Mouse (Mus musculus) kidney, embryonic 15.5 days (tissue): ENCODE measurements at regions not wholly inside any gene's neighbourhood (a gene's known extent, or its start where the extent isn't known, plus 50 kb on each side); places are given as distances from the start of the nearest gene placed in this dataset.

ENCODE experiments used
- ATAC-seq: fragments of 200-750 bp; cut with Nextera tagmentation; replicated peaks from 2 replicates; pipeline ENCODE4 v1.8.0; 2017; ENCODE audit warnings: moderate TSS enrichment; ENCODE audit not compliant: low FRiP score
- H3K27ac ChIP-seq: fragments of 300-500 bp; sonication (generic); 2 replicates; pipeline ENCODE4 v1.5.1; 2015; ENCODE audit warnings: mild to moderate bottlenecking, inconsistent platforms
- H3K27me3 ChIP-seq: fragments of 300-500 bp; sonication (generic); 2 replicates; pipeline ENCODE4 v1.6.1; 2015; ENCODE audit warnings: inconsistent platforms
- H3K36me3 ChIP-seq: fragments of 300-500 bp; sonication (generic); 2 replicates; pipeline ENCODE4 v1.6.1; 2015; ENCODE audit warnings: inconsistent platforms
- H3K4me1 ChIP-seq: fragments of 300-500 bp; sonication (generic); 2 replicates; pipeline ENCODE4 v1.6.1; 2015; ENCODE audit warnings: inconsistent platforms
- H3K4me2 ChIP-seq: fragments of 300-500 bp; sonication (generic); 2 replicates; pipeline ENCODE4 v1.6.1; 2015; ENCODE audit warnings: moderate library complexity, mild to moderate bottlenecking, inconsistent platforms
- H3K4me3 ChIP-seq: fragments of 300-500 bp; sonication (generic); replicated peaks from 2 replicates; pipeline ENCODE4 v1.5.1; 2015; ENCODE audit warnings: mild to moderate bottlenecking, inconsistent platforms
- H3K9ac ChIP-seq: fragments of 300-500 bp; sonication (generic); 2 replicates; pipeline ENCODE4 v1.6.1; 2015; ENCODE audit warnings: mild to moderate bottlenecking, inconsistent platforms
- H3K9me3 ChIP-seq: fragments of 300-500 bp; sonication (generic); replicated peaks from 2 replicates; pipeline ENCODE4 v1.6.1; 2016; ENCODE audit warnings: inconsistent platforms
- WGBS: fragments of 180-500 bp; shearing (Covaris S2); methylation state at CpG from one replicate; pipeline ENCODE4 v1.1.7; 2015; ENCODE audit warnings: mixed read lengths; 5-methylcytosine and 5-hydroxymethylcytosine counted together

DNA sequence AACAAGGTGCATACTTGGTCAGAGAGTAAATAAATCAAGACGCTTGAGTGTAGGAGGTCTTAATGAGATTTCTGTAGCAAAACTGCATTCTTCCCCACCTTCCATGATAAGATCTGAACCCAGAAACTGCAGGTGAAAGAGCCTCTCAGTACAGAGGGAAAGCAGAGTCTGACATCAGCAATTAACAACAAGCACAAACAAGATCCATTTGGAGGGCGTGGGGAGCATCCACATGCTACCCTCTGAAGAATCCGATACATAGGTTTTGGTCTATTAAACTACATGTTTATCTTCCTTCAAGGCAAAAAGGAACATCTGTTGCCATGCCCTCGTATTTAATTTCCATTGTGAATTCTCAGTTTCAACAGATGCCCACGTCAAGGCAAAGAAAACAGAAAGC, 124.2 kb downstream of the S1pr1 start:
- Histone ChIP-seq H3K4me3 (no peak overlapping the region), H3K27me3 (no peaks in the 10 kb centered on the region), H3K4me2 (no peak overlapping the region), H3K9ac (no peak overlapping the region), H3K9me3 (no peaks in the 10 kb centered on the region), H3K36me3 (no peaks in the 10 kb centered on the region), H3K27ac (no peak overlapping the region), H3K4me1 (peaks cover 7% of the 10 kb centered on the region; the same call in 1 of the 2 replicates)
- 44% methylated on average over 5 of the region's 5 CpGs for WGBS
- peak; percentile 75; the same call in 1 of the 2 replicates for ATAC-seq

DNA sequence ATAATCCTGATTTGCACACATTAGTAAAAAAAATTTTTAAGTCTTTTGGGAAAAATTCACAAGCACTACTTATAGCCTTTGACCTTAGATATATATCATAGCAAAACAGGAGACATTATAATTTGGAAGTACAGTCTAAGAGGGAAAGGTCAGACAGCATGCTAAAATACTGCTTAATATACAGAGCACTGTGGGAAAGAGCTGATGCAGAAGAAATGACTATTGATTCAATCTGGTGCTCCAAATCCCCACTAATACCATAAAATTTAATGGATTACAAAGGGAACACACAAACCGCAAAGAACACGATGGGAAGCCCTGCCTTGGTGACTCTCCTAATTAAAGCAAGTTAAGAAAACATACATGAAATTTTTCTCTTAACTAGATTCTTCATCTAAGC, 126.3 kb downstream of the S1pr1 start:
- H3K9me3 ChIP-seq: no peaks in the 10 kb centered on the region
- peak; percentile 65 for ATAC-seq

DNA sequence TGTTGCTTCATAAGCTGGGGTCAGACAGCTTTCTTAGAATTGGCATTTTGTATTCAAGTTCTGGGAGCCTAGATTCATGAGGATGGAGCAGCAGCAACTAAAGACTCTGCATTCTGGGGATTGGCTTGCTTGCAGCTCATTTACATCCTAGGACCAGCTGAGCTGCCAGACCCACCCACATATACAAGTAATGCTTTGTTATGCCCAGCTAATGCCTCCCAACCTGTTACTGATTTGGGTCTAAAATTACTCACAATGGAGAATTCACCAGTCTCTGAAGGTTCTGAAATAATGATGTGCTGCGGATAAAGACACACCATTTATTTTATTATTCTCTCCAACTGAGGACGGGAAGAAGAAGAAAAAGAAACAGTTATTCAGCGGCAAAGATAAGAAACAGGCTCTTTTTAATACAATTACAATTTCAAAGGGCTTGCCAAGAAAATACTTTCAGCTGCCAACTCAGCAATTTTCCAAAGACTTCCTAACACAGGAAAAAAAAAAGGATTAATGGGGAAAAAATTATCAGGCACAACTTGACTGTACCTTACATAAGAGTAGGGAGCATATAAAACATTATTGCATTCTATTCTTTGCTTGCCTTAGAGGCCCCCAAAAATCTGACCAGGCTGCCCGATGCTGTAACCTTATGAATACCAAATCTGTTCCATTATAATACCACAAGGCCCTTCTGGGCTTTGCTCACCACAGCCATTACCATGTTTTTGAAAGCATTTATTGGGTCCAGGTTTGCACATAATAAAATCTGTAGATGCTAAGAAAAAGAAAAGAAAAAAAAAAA, 134.5 kb downstream of the S1pr1 start:
- H3K9ac ChIP-seq: no peak overlapping the region
- H3K4me1 ChIP-seq: no peaks in the 10 kb centered on the region
- no peaks in the 10 kb centered on the region for H3K27me3 ChIP-seq
- WGBS: 60% methylated on average over 4 of the region's 4 CpGs
- H3K27ac ChIP-seq: no peak overlapping the region
- no peak overlapping the region for H3K4me2 ChIP-seq
- H3K36me3 ChIP-seq: no peaks in the 10 kb centered on the region
- H3K4me3 ChIP-seq: no peak overlapping the region
- no peaks in the 10 kb centered on the region for H3K9me3 ChIP-seq
- no peak for ATAC-seq

More for the DNA sequence above, 126.3 kb downstream of the S1pr1 start:
- no peaks in the 10 kb centered on the region for H3K27me3 ChIP-seq
- no peak overlapping the region for H3K9ac ChIP-seq
- 56% methylated on average over 2 of the region's 2 CpGs for WGBS
- H3K4me1 ChIP-seq: peaks cover 7% of the 10 kb centered on the region; the same call in 1 of the 2 replicates
- H3K4me3 ChIP-seq: no peak overlapping the region
- H3K4me2 ChIP-seq: no peak overlapping the region
- no peak overlapping the region for H3K27ac ChIP-seq
- H3K36me3 ChIP-seq: no peaks in the 10 kb centered on the region

DNA sequence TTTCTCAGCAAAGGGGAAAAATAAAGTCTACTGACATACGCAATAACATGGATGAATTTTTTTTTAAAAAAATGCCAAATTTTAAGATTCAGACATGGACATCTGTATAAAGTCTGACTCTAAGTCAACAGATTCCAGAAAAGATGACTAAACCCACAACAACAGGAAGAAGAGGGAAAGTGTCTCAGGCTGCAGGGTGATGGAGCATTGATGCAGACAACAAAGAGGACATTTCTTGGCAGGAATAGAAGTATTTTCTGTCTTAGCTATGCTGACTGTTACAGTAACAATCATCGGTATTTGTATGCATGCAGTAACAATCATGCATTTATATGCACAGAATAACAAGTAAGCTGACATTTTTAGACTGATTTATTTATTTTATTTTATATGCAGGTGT, 139.5 kb downstream of the S1pr1 start:
- H3K27ac ChIP-seq: no peak overlapping the region
- H3K27me3 ChIP-seq: no peaks in the 10 kb centered on the region
- no peak overlapping the region for H3K9ac ChIP-seq
- 93% methylated on average over 2 of the region's 2 CpGs for WGBS
- no peak overlapping the region for H3K4me3 ChIP-seq
- ATAC-seq: no peak
- H3K4me2 ChIP-seq: no peak overlapping the region
- no peaks in the 10 kb centered on the region for H3K9me3 ChIP-seq
- H3K36me3 ChIP-seq: no peaks in the 10 kb centered on the region
- H3K4me1 ChIP-seq: no peaks in the 10 kb centered on the region

DNA sequence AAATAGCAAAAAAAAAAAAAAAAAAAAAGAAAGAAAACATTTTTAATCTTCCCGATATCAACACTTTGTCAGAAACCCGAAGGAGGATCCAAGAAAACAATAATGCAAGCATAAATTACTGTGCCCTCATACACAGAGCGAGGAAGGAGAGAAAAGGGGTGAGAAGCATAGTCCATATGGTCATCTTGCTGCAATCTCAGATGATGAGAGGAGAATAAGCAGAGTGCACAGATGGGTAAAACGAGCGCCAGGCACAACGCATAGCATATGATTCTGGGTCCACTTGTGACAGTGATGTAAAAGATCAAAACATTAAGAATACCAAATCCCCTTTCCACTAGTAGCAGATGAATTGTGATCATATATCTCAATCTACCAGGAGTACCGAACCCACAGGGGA, 152.1 kb downstream of the S1pr1 start:
- H3K27me3 ChIP-seq: no peaks in the 10 kb centered on the region
- H3K36me3 ChIP-seq: no peaks in the 10 kb centered on the region
- H3K4me2 ChIP-seq: no peak overlapping the region
- WGBS: 82% methylated on average over 7 of the region's 7 CpGs
- no peak for ATAC-seq
- no peaks in the 10 kb centered on the region for H3K9me3 ChIP-seq
- H3K27ac ChIP-seq: no peak overlapping the region
- no peaks in the 10 kb centered on the region for H3K4me1 ChIP-seq
- no peak overlapping the region for H3K9ac ChIP-seq
- H3K4me3 ChIP-seq: no peak overlapping the region

DNA sequence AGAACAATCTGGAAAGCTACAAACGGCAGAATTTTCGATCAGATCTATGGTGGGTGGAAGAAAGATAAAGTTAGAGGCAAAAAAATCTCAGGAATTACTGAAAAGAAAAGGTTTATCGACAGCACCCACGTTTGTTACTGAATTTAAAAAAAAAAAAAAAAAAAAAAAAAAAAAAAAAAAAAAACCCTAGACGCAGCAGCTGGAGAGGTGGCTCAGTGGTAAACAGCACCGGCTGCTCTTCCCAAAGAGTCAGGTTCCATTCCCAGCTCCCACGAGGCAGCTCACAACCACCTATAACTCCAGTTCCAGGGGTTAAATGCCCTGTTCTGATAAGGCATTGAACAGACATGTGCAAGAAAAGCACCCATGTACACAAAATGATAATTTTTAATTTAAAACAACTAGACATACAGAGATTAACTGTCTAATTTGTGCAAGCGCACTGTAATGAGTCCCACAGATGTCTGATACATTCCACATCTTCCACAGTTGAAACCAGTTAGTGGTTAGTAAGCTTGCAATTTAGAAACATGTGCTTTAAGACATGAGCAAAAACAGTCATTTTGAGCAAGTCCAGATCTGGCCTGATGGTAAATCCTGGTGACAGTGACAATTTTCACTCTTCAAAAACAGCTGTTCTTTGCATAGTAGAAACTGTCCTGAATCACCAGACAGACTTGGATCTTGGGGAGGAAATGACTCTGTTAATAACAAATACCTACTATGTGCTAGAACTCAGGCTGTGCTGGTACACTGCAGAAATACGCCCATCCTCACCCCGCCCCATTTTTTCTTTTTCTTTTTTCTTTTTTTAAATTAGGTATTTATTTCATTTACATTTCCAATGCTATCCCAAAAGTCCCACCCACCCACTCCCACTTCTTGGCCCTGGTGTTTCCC, 159.8 kb downstream of the S1pr1 start:
- no peaks in the 10 kb centered on the region for H3K9me3 ChIP-seq
- no peak overlapping the region for H3K4me2 ChIP-seq
- ATAC-seq: no peak
- no peak overlapping the region for H3K9ac ChIP-seq
- WGBS: 79% methylated on average over 10 of the region's 10 CpGs
- H3K4me3 ChIP-seq: no peak overlapping the region
- H3K27ac ChIP-seq: no peak overlapping the region
- no peaks in the 10 kb centered on the region for H3K36me3 ChIP-seq
- peaks cover 3% of the 10 kb centered on the region; the same call in 1 of the 2 replicates for H3K4me1 ChIP-seq
- no peaks in the 10 kb centered on the region for H3K27me3 ChIP-seq

DNA sequence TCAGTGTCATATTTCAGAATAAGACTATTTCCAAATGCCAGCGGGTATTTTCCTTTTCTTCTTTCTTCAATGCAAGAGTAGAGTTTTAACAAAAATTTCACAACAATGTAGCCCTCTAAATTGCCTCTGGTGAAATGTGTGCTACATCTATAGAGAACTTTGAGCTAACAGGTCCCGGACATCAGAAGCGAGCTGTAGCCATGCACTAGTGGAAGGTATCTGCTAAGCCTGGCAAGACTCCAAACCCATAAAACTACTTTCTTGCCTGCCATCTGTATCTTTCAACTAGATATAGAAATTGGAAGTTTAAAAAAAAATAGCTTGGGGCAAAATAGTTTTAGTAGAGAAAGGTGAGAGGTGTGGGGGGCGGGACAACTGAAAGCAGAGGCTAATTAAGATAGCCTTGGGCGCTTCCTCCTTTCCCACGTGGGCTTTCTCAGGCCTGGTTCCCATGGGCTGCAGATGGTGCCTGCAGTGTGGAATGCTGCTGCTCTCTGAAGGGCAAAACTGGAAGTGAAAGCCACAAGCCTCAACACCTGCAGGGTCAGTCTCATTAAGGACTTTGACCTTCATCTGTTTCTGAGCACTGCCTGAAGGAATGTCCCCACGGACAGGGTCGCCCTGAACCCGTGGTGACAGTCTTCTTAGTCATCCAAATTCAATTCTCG, 160.9 kb downstream of the S1pr1 start:
- Histone ChIP-seq H3K9ac (no peak overlapping the region), H3K4me1 (peaks cover 3% of the 10 kb centered on the region; the same call in 1 of the 2 replicates), H3K4me2 (no peak overlapping the region), H3K27ac (no peak overlapping the region), H3K27me3 (no peaks in the 10 kb centered on the region), H3K4me3 (no peak overlapping the region), H3K36me3 (no peaks in the 10 kb centered on the region), H3K9me3 (no peaks in the 10 kb centered on the region)
- 53% methylated on average over 10 of the region's 10 CpGs for WGBS
- peak; percentile 66 for ATAC-seq

DNA sequence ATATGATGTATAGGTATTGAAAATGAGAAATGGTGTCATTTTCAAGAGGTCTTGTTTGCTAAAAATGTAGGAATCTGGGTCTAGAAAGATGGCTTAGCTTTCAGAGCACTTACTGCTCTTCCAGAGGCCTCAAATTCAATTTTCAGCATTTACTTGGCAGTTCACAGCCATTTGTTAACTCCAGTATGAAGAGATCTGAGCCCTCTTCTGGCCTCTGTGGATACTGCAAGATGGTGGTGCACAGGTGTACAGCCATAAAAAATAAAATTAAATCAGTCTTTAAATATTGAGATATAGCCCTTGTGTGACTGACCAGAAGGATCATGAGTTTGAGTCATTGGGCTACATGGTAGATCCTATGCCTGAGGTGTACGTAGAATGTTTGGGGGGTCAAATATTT, 173.1 kb downstream of the S1pr1 start:
- WGBS: 93% methylated on average over 1 of the region's 1 CpGs
- Histone ChIP-seq H3K27me3 (no peaks in the 10 kb centered on the region), H3K4me3 (no peak overlapping the region), H3K9me3 (no peaks in the 10 kb centered on the region), H3K4me2 (no peak overlapping the region), H3K4me1 (no peaks in the 10 kb centered on the region), H3K9ac (no peak overlapping the region), H3K27ac (no peak overlapping the region), H3K36me3 (no peaks in the 10 kb centered on the region)
- ATAC-seq: no peak

DNA sequence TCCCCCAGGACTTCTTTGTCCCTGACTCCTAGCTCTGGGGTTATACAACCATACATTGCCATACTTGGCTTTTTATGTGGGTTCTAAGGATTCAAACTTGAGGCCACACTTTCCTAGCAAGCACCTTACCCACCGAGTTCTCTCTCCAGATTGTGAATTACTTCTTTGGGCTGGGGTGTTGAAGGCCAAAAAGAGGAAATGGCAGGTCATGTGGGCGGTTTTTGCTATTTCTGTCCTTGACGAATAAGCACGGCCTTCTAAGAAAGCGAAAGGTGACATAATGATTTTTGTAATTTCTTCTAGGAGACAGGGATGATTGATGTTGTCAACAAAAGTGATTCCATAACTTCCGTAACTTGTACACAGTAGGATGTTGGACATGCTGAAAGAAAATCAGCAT, 176.5 kb downstream of the S1pr1 start:
- H3K9me3 ChIP-seq: no peaks in the 10 kb centered on the region
- no peak for ATAC-seq
- H3K4me3 ChIP-seq: no peak overlapping the region
- no peak overlapping the region for H3K9ac ChIP-seq
- H3K4me1 ChIP-seq: no peaks in the 10 kb centered on the region
- no peaks in the 10 kb centered on the region for H3K27me3 ChIP-seq
- no peak overlapping the region for H3K27ac ChIP-seq
- 62% methylated on average over 6 of the region's 6 CpGs for WGBS
- H3K4me2 ChIP-seq: no peak overlapping the region
- no peaks in the 10 kb centered on the region for H3K36me3 ChIP-seq

DNA sequence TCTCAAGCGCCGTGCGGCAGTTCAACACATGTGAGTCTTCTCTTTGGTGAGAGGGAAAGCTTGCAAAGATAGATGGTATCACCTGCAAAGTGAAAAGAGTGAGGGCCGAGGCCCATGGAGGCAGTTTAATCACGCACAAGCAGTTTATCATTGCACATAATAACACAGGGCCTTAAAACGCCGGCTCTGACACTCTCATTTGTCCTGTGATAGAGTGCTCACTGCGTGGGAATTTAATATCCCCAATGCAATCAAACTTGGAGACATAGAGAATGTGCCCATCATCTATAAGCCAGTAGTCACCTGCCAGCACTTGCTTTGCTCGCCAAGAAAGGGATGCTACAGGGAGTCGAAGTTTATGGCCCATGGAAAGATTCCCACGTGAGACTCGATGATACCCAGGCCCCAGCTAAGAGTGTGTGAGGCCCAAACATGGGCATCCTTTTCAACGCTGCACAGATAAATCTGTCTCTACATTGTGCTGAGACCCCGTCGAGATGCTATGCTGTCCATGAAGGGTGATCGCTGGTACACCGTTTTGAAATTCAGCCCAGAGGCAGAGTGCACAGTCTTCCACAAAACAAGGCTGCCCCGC, 182.6 kb downstream of the S1pr1 start:
- Histone ChIP-seq H3K36me3 (no peaks in the 10 kb centered on the region), H3K4me1 (no peaks in the 10 kb centered on the region; the same call in 1 of the 2 replicates), H3K27me3 (no peaks in the 10 kb centered on the region), H3K9ac (no peak overlapping the region), H3K4me2 (no peak overlapping the region), H3K9me3 (no peaks in the 10 kb centered on the region), H3K4me3 (no peak overlapping the region), H3K27ac (no peak overlapping the region)
- peak; percentile 83; the same call in 1 of the 2 replicates for ATAC-seq
- WGBS: 61% methylated on average over 18 of the region's 18 CpGs

DNA sequence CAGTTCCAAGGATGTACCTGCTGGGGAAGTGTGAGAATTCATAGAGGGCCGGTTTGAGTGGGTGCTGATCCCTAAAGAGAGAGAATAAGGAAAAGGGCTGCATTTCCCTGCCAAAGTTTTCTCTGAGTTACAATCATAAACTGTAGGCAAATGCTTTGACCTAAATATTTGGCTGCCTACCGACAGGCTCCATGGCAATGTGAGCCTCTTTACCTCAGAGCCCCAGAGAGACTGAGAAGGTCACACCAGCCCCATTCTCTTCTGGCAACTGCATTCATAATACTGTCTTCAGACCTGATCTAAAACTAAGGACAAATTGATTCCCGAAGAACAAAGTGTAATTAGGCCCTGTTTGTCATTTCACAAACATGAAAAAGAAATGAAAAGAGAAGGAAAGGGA, 184.4 kb downstream of the S1pr1 start:
- no peak overlapping the region for H3K4me2 ChIP-seq
- no peaks in the 10 kb centered on the region for H3K9me3 ChIP-seq
- no peak for ATAC-seq
- 77% methylated on average over 3 of the region's 3 CpGs for WGBS
- no peaks in the 10 kb centered on the region for H3K36me3 ChIP-seq
- H3K27me3 ChIP-seq: no peaks in the 10 kb centered on the region
- no peak overlapping the region for H3K4me3 ChIP-seq
- H3K27ac ChIP-seq: no peak overlapping the region
- no peaks in the 10 kb centered on the region; the same call in 1 of the 2 replicates for H3K4me1 ChIP-seq
- no peak overlapping the region for H3K9ac ChIP-seq
